Mouse (Mus musculus) ES-Bruce4 (cell line): Measurements from ENCODE around the gene Mpp2. TPM values are rescaled to one million over a fixed set of nuclear protein-coding genes. Genes with fewer than 3 reads are reported as not detected.

Source experiments
- H3K27ac ChIP-seq: 2 replicates; pipeline ENCODE4 v1.5.1; 2012; ENCODE audit warnings: low read length, inconsistent platforms; ENCODE audit not compliant: insufficient read depth
- H3K27me3 ChIP-seq: 2 replicates; pipeline ENCODE4 v1.6.1; 2012; ENCODE audit warnings: mild to moderate bottlenecking, low read length, inconsistent platforms; ENCODE audit not compliant: control insufficient read depth, poor library complexity, insufficient read depth, severe bottlenecking
- H3K36me3 ChIP-seq: 2 replicates; pipeline ENCODE4 v1.6.1; 2012; ENCODE audit warnings: inconsistent platforms, mild to moderate bottlenecking, low read length, moderate library complexity; ENCODE audit not compliant: control insufficient read depth, poor library complexity, insufficient read depth, severe bottlenecking
- H3K4me1 ChIP-seq: one replicate; pipeline ENCODE4 v1.8.1; 2011; ENCODE audit warnings: low read length; ENCODE audit not compliant: control insufficient read depth, insufficient read depth
- H3K4me3 ChIP-seq: 2 replicates; pipeline ENCODE4 v1.5.1; 2011; ENCODE audit warnings: low read depth, mild to moderate bottlenecking, low read length
- H3K9ac ChIP-seq: 2 replicates; pipeline ENCODE4 v1.6.1; 2012; ENCODE audit warnings: low read depth, mild to moderate bottlenecking, inconsistent platforms; ENCODE audit not compliant: poor library complexity, severe bottlenecking
- H3K9me3 ChIP-seq: replicated peaks from 2 replicates; pipeline ENCODE4 v1.6.1; 2012; ENCODE audit warnings: mild to moderate bottlenecking, low read length, inconsistent platforms; ENCODE audit not compliant: control insufficient read depth, poor library complexity, insufficient read depth, severe bottlenecking
- CTCF ChIP-seq: IDR thresholded peaks from one replicate; pipeline ENCODE4 v1.8.1; 2011; ENCODE audit warnings: low read depth, low read length
- EP300 ChIP-seq: IDR thresholded peaks from 2 replicates; pipeline ENCODE4 v1.6.1; 2011; ENCODE audit warnings: low read depth, low read length; ENCODE audit not compliant: insufficient read depth
- POLR2A ChIP-seq: IDR thresholded peaks from one replicate; pipeline ENCODE4 v1.8.1; 2011; ENCODE audit warnings: low read length; ENCODE audit not compliant: insufficient read depth
- polyA plus RNA-seq: library from polyadenylated mRNA; stranded (reverse); fragments of >200 nt; gene quantifications from 2 replicates; pipeline ENCODE4 v1.2.4, GENCODE M21; 2011; ENCODE audit warnings: low read depth; ENCODE audit not compliant: missing spikeins, insufficient read depth, insufficient read length

Gene Mpp2
- polyA plus RNA-seq, 1 experiment: 3.6 TPM

- no peaks in the 10 kb centered on the region for H3K36me3 ChIP-seq
- H3K9ac ChIP-seq: peak overlapping the region; percentile 74
- peak overlapping the region; percentile 71 for H3K4me3 ChIP-seq
- no peaks in the 10 kb centered on the region; the same call in 1 of the 2 replicates for H3K27me3 ChIP-seq
- TF ChIP-seq CTCF (no peak), EP300 (no peak), POLR2A (no peak)
- no peaks in the 10 kb centered on the region for H3K9me3 ChIP-seq
- H3K27ac ChIP-seq: no peak overlapping the region
- peaks cover 7% of the 10 kb centered on the region for H3K4me1 ChIP-seq
These were observed 62.2 kb downstream of the Mpp2 start for GRCm38 (mm10) chr11:102025991-102026660.

- Histone ChIP-seq H3K9me3 (no peaks in the 10 kb centered on the region), H3K27me3 (no peaks in the 10 kb centered on the region; the same call in 1 of the 2 replicates), H3K9ac (no peak overlapping the region), H3K36me3 (no peaks in the 10 kb centered on the region), H3K27ac (no peak overlapping the region), H3K4me3 (no peak overlapping the region), H3K4me1 (peaks cover 7% of the 10 kb centered on the region)
- TF ChIP-seq EP300: no peak
- TF ChIP-seq POLR2A: no peak
- TF ChIP-seq CTCF: no peak
These were observed 63.0 kb downstream of the Mpp2 start for GRCm38 (mm10) chr11:102025354-102025753.

- Histone ChIP-seq H3K36me3 (no peaks in the 10 kb centered on the region), H3K4me1 (peaks cover 7% of the 10 kb centered on the region), H3K9ac (no peak overlapping the region), H3K9me3 (no peaks in the 10 kb centered on the region), H3K27ac (no peak overlapping the region), H3K27me3 (no peaks in the 10 kb centered on the region; the same call in 1 of the 2 replicates), H3K4me3 (no peak overlapping the region)
- TF ChIP-seq CTCF (no peak), EP300 (no peak), POLR2A (no peak)
These were observed 63.4 kb downstream of the Mpp2 start for GRCm38 (mm10) chr11:102024875-102025274.

- no peak for TF ChIP-seq CTCF
- TF ChIP-seq EP300: no peak
- no peak for TF ChIP-seq POLR2A
- no peak overlapping the region for H3K27ac ChIP-seq
- H3K9me3 ChIP-seq: no peaks in the 10 kb centered on the region
- no peak overlapping the region for H3K4me3 ChIP-seq
- H3K4me1 ChIP-seq: peaks cover 7% of the 10 kb centered on the region
- H3K9ac ChIP-seq: no peak overlapping the region
- H3K36me3 ChIP-seq: no peaks in the 10 kb centered on the region
- no peaks in the 10 kb centered on the region; the same call in 1 of the 2 replicates for H3K27me3 ChIP-seq
These were observed 64.1 kb downstream of the Mpp2 start for GRCm38 (mm10) chr11:102024084-102024758.

- Histone ChIP-seq H3K27ac (no peak overlapping the region), H3K9me3 (no peaks in the 10 kb centered on the region), H3K4me3 (no peak overlapping the region), H3K27me3 (no peaks in the 10 kb centered on the region; the same call in 1 of the 2 replicates), H3K4me1 (peaks cover 7% of the 10 kb centered on the region), H3K9ac (no peak overlapping the region), H3K36me3 (no peaks in the 10 kb centered on the region)
- TF ChIP-seq CTCF: no peak
- no peak for TF ChIP-seq POLR2A
- no peak for TF ChIP-seq EP300
These were observed 64.9 kb downstream of the Mpp2 start for GRCm38 (mm10) chr11:102023406-102023805.

- Histone ChIP-seq H3K9ac (no peak overlapping the region), H3K27me3 (no peaks in the 10 kb centered on the region; the same call in 1 of the 2 replicates), H3K4me3 (no peak overlapping the region), H3K27ac (no peak overlapping the region), H3K9me3 (no peaks in the 10 kb centered on the region), H3K36me3 (no peaks in the 10 kb centered on the region), H3K4me1 (peaks cover 4% of the 10 kb centered on the region)
- TF ChIP-seq CTCF (no peak), POLR2A (no peak), EP300 (no peak)
These were observed 67.1 kb downstream of the Mpp2 start for GRCm38 (mm10) chr11:102021196-102021595.
